10 mouse cellular contexts compared by ENCODE assay signal in genomic region chr4:108025269-108025668, GRCm38 (mm10). TPM values are rescaled to one million over a fixed set of nuclear protein-coding genes. Genes with fewer than 3 reads are reported as not detected.
DNase-seq lines count a peak whose midpoint lies in the region; ATAC-seq lines count a peak whose summit lies in the region.
"Had no signal": no experiment of that assay in that cellular context is flagged by ENCODE, and none has a peak within 500 bp of the region (broad histone marks: within the 10 kb centered on the region; RNA-seq: fewer than 3 reads in every experiment).

No protein-coding gene starts in this region.

- H3K4me2 ChIP-seq in neural tube, embryonic 15.5 days, result no peak overlapping the region
- H3K4me2 ChIP-seq in intestine, embryonic 14.5 days (ENCODE audit: low read length), result 0 out of 2 replicates have a peak overlapping the region, but pooled peaks have one; percentile 8
- H3K4me2 ChIP-seq in liver, embryonic 11.5 days, result peak overlapping the region; percentile 38
- H3K4me2 ChIP-seq in stomach, embryonic 16.5 days (ENCODE audit: low read depth, low read length), result peak overlapping the region; percentile 14; the same call in 1 of the 2 replicates

- 5% methylated on average over 10 of the region's 10 CpGs for WGBS in neural tube, embryonic 15.5 days
- WGBS in intestine, embryonic 14.5 days, result 2% methylated on average over 10 of the region's 10 CpGs
- WGBS in liver, embryonic 11.5 days, result 2% methylated on average over 10 of the region's 10 CpGs
- WGBS in stomach, embryonic 16.5 days, result 6% methylated on average over 10 of the region's 10 CpGs

- no peak overlapping the region for H3K27ac ChIP-seq in neural tube, embryonic 15.5 days (replicated peaks)
- no peak overlapping the region for H3K27ac ChIP-seq in intestine, embryonic 14.5 days (ENCODE audit: low read depth)
- H3K27ac ChIP-seq in liver, embryonic 11.5 days (ENCODE audit: low read depth, low read length), result no peak overlapping the region
- H3K27ac ChIP-seq in stomach, embryonic 16.5 days (ENCODE audit: low read length), result no peak overlapping the region

- H3K4me1 ChIP-seq in neural tube, embryonic 15.5 days, result no peaks in the 10 kb centered on the region
- peaks cover 7% of the 10 kb centered on the region; the same call in 1 of the 2 replicates for H3K4me1 ChIP-seq in intestine, embryonic 14.5 days (replicated peaks; ENCODE audit: control insufficient read depth, insufficient read depth, low read length)
- peaks cover 8% of the 10 kb centered on the region for H3K4me1 ChIP-seq in liver, embryonic 11.5 days (replicated peaks; ENCODE audit: control insufficient read depth, insufficient read depth, low read length)
- no peaks in the 10 kb centered on the region for H3K4me1 ChIP-seq in stomach, embryonic 16.5 days (ENCODE audit: control insufficient read depth, insufficient read depth, low read length)

- H3K36me3 ChIP-seq in neural tube, embryonic 15.5 days, result no peaks in the 10 kb centered on the region
- H3K36me3 ChIP-seq in intestine, embryonic 14.5 days (ENCODE audit: control insufficient read depth, insufficient read depth, low read length), result no peaks in the 10 kb centered on the region
- no peaks in the 10 kb centered on the region for H3K36me3 ChIP-seq in liver, embryonic 11.5 days (ENCODE audit: control insufficient read depth, insufficient read depth, low read length)
- no peaks in the 10 kb centered on the region for H3K36me3 ChIP-seq in stomach, embryonic 16.5 days (ENCODE audit: control insufficient read depth, insufficient read depth, low read length)

- no peak for ATAC-seq in neural tube, embryonic 15.5 days (ENCODE audit: low FRiP score)
- peak; percentile 74 for ATAC-seq in intestine, embryonic 14.5 days (replicated peaks; ENCODE audit: low FRiP score, low TSS enrichment, low read depth)
- peak; percentile 73 for ATAC-seq in liver, embryonic 11.5 days (replicated peaks; ENCODE audit: low FRiP score)
- ATAC-seq in stomach, embryonic 16.5 days (ENCODE audit: insufficient read depth, low FRiP score), result peak; percentile 80
- ATAC-seq: Patski had no signal

- DNase-seq in neural tube, embryonic 10.5 days (ENCODE audit: extremely low spot score, low spot score), result peak; percentile 26
- peak; percentile 69 for DNase-seq in intestine, embryonic 14.5 days (ENCODE audit: low spot score)
- DNase-seq in liver, embryonic 11.5 days (ENCODE audit: low spot score), result no peak
- DNase-seq in T-cell, adult 2 months (ENCODE audit: low spot score), result no peak
- DNase-seq in cerebellum, postnatal 25 days, result no peak
- no peak for DNase-seq in left cerebral cortex, adult 18-20 months (ENCODE audit: low spot score in 2 of 2)

- H3K9ac ChIP-seq in neural tube, embryonic 15.5 days (replicated peaks), result no peak overlapping the region
- H3K9ac ChIP-seq in intestine, embryonic 14.5 days (ENCODE audit: low read length), result no peak overlapping the region
- no peak overlapping the region for H3K9ac ChIP-seq in liver, embryonic 11.5 days (ENCODE audit: low read depth, low read length)
- H3K9ac ChIP-seq in stomach, embryonic 16.5 days (ENCODE audit: low read length), result no peak overlapping the region

- no peaks in the 10 kb centered on the region for H3K9me3 ChIP-seq in neural tube, embryonic 15.5 days (replicated peaks)
- no peaks in the 10 kb centered on the region for H3K9me3 ChIP-seq in intestine, embryonic 14.5 days (ENCODE audit: control insufficient read depth, low read length)
- H3K9me3 ChIP-seq in liver, embryonic 11.5 days (ENCODE audit: control insufficient read depth, low read length), result no peaks in the 10 kb centered on the region
- H3K9me3 ChIP-seq in stomach, embryonic 16.5 days (replicated peaks; ENCODE audit: control insufficient read depth, low read length), result no peaks in the 10 kb centered on the region

- H3K27me3 ChIP-seq in neural tube, embryonic 15.5 days (replicated peaks), result peaks cover 14% of the 10 kb centered on the region
- H3K27me3 ChIP-seq in intestine, embryonic 14.5 days (replicated peaks; ENCODE audit: control insufficient read depth, insufficient read depth, low read length), result peaks cover 10% of the 10 kb centered on the region
- H3K27me3 ChIP-seq in liver, embryonic 11.5 days (replicated peaks; ENCODE audit: control insufficient read depth, insufficient read depth, low read length), result peaks cover 19% of the 10 kb centered on the region
- H3K27me3 ChIP-seq in stomach, embryonic 16.5 days (ENCODE audit: control insufficient read depth, insufficient read depth, low read length), result peaks cover 7% of the 10 kb centered on the region; the same call in 1 of the 2 replicates
- H3K27me3 ChIP-seq: Patski had no signal

- no peak overlapping the region for H3K4me3 ChIP-seq in neural tube, embryonic 15.5 days (replicated peaks)
- no peak overlapping the region for H3K4me3 ChIP-seq in intestine, embryonic 14.5 days (ENCODE audit: low read depth, low read length)
- H3K4me3 ChIP-seq in liver, embryonic 11.5 days (ENCODE audit: low read depth, low read length), result 0 out of 2 replicates have a peak overlapping the region, but pooled peaks have one; percentile 2
- H3K4me3 ChIP-seq in stomach, embryonic 16.5 days (replicated peaks; ENCODE audit: low read length), result no peak overlapping the region

RNA-seq across cellular contexts. Expression of gene Slc1a7, which starts 57.1 kb away (rescaled TPM):
- not detected in 2 replicates for polyA plus RNA-seq in neural tube, embryonic 15.5 days (2015; fragmentation: Nextera tagmentation; extraction: Ambion mirVana)
- 0.16 and 0.30 TPM in 2 replicates for polyA plus RNA-seq in intestine, embryonic 14.5 days (2014; fragmentation: Nextera tagmentation; extraction: Ambion mirVana)
- polyA plus RNA-seq in liver, embryonic 11.5 days (2014; fragmentation: Nextera tagmentation; extraction: Ambion mirVana), result not detected in 2 replicates
- polyA plus RNA-seq in stomach, embryonic 16.5 days (2015; fragmentation: Nextera tagmentation; extraction: Ambion mirVana), result 0.17 and 0.31 TPM in 2 replicates
- total RNA-seq in left cerebral cortex, adult 18-20 months (2021), result under 1 TPM; 0.28 to 0.53 TPM
- total RNA-seq: left cerebral cortex, postnatal 10 days had no signal

Comparison
In these comparisons a context has a peak if more than half of its experiments do, and no peak if none do; other contexts are left out.
1. DNase-seq: peak in neural tube, embryonic 10.5 days (single experiment) and intestine, embryonic 14.5 days (single experiment); none in liver, embryonic 11.5 days (single experiment), T-cell, adult 2 months (single experiment), cerebellum, postnatal 25 days (0 of 2) and left cerebral cortex, adult 18-20 months (0 of 2).